Comparison of ENCODE assay signal across 7 mouse cellular contexts in genomic region chr3:137778113-137778512, GRCm38 (mm10).
DNase-seq lines count a peak whose midpoint lies in the region; ATAC-seq and TF ChIP-seq lines count a peak whose summit lies in the region.

No protein-coding gene starts in this region.

- H3K9ac ChIP-seq in neural tube, embryonic 11.5 days (ENCODE audit: low read length): no peak overlapping the region
- no peak overlapping the region for H3K9ac ChIP-seq in hindbrain, embryonic 14.5 days

- H3K4me2 ChIP-seq in neural tube, embryonic 11.5 days (ENCODE audit: low read depth): no peak overlapping the region
- H3K4me2 ChIP-seq in hindbrain, embryonic 14.5 days (replicated peaks): peak overlapping the region; percentile 9

- 41% methylated on average over 7 of the region's 7 CpGs for WGBS in neural tube, embryonic 11.5 days
- 38% methylated on average over 7 of the region's 7 CpGs for WGBS in hindbrain, embryonic 14.5 days
- WGBS in lung, adult 2 months: 28% methylated on average over 7 of the region's 7 CpGs

- no peak overlapping the region for H3K27ac ChIP-seq in neural tube, embryonic 11.5 days (ENCODE audit: low read depth, low read length)
- H3K27ac ChIP-seq in hindbrain, embryonic 14.5 days: no peak overlapping the region

- H3K9me3 ChIP-seq in neural tube, embryonic 11.5 days (ENCODE audit: control insufficient read depth, low read length): no peaks in the 10 kb centered on the region
- H3K9me3 ChIP-seq in hindbrain, embryonic 14.5 days (ENCODE audit: control insufficient read depth, low read length): no peaks in the 10 kb centered on the region

- DNase-seq in neural tube, embryonic 11.5 days (ENCODE audit: low spot score): peak; percentile 34
- no peak for DNase-seq in neural tube, embryonic 10.5 days (ENCODE audit: extremely low spot score, low spot score)
- peak; percentile 43 for DNase-seq in T-cell, adult 2 months (ENCODE audit: low spot score)
- DNase-seq in embryo, embryonic 11 days: peak; percentile 55
- DNase-seq in hindbrain, embryonic 14.5 days (ENCODE audit: low spot score): peak; percentile 78
- peak; percentile 8 for DNase-seq in lung, adult 2 months
- peak; percentile 58 for DNase-seq in retina, postnatal 1 day

- ATAC-seq in neural tube, embryonic 11.5 days (ENCODE audit: insufficient read depth, low FRiP score, low TSS enrichment): no peak
- ATAC-seq in hindbrain, embryonic 14.5 days (ENCODE audit: low FRiP score): peak; percentile 49; the same call in 1 of the 2 replicates

- H3K4me1 ChIP-seq in neural tube, embryonic 11.5 days (ENCODE audit: control insufficient read depth, insufficient read depth, low read length): no peaks in the 10 kb centered on the region
- H3K4me1 ChIP-seq in hindbrain, embryonic 14.5 days (replicated peaks; ENCODE audit: control insufficient read depth, insufficient read depth, low read length): no peaks in the 10 kb centered on the region; the same call in 1 of the 2 replicates
- H3K4me1 ChIP-seq in lung, adult 2 months (ENCODE audit: control insufficient read depth, insufficient read depth, low read length): no peaks in the 10 kb centered on the region

- H3K36me3 ChIP-seq in neural tube, embryonic 11.5 days (ENCODE audit: control insufficient read depth, insufficient read depth, low read length): no peaks in the 10 kb centered on the region
- no peaks in the 10 kb centered on the region for H3K36me3 ChIP-seq in hindbrain, embryonic 14.5 days (replicated peaks; ENCODE audit: control insufficient read depth, insufficient read depth)

- TF ChIP-seq POLR2A in lung, adult 2 months (IDR thresholded peaks at IDR 0.05; ENCODE audit: borderline replicate concordance, extremely low read depth, low read depth, low read length): no peak

- no peak overlapping the region for H3K4me3 ChIP-seq in neural tube, embryonic 11.5 days (ENCODE audit: low read depth, low read length)
- no peak overlapping the region for H3K4me3 ChIP-seq in hindbrain, embryonic 14.5 days (replicated peaks; ENCODE audit: low read length)
- no peak overlapping the region for H3K4me3 ChIP-seq in lung, adult 2 months (replicated peaks; ENCODE audit: extremely low read depth, low read depth, low read length)

- no peaks in the 10 kb centered on the region for H3K27me3 ChIP-seq in neural tube, embryonic 11.5 days (ENCODE audit: control insufficient read depth, insufficient read depth, low read length)
- H3K27me3 ChIP-seq in hindbrain, embryonic 14.5 days (ENCODE audit: control insufficient read depth, insufficient read depth, low read length): no peaks in the 10 kb centered on the region

- peak; percentile 24; the same call in 1 of the 2 replicates for TF ChIP-seq CTCF in lung, adult 2 months (IDR thresholded peaks at IDR 0.05; ENCODE audit: insufficient read depth, low read length)
